Mouse (Mus musculus) spleen, adult 2 months (tissue): ENCODE measurements around the gene Vat1l.

Experiments used
- CTCF ChIP-seq: fragments of 200-500 bp; IDR thresholded peaks from 2 replicates; pipeline ENCODE4 v1.5.1; 2011; ENCODE audit warnings: mild to moderate bottlenecking, inconsistent platforms; ENCODE audit not compliant: insufficient read depth, insufficient read length, insufficient replicate concordance; ENCODE audit errors: extremely low read depth
- POLR2A ChIP-seq: fragments of 200-500 bp; IDR thresholded peaks from 2 replicates; pipeline ENCODE4 v1.6.1; 2011; ENCODE audit warnings: low read depth, low read length, inconsistent platforms

GRCm38 (mm10) chr8:114298253-114298652, 92.8 kb downstream of the Vat1l start:
- TF ChIP-seq POLR2A (no peak), CTCF (no peak)
